Mouse (Mus musculus): ENCODE data around the gene Gpr18.

- TF ChIP-seq POLR2A (IDR thresholded peaks at IDR 0.05; ENCODE audit: borderline replicate concordance, extremely low read depth, insufficient read depth, insufficient read length, poor library complexity, severe bottlenecking) (no peak), CTCF (IDR thresholded peaks at IDR 0.05; ENCODE audit: borderline replicate concordance, extremely low read depth, insufficient read depth, insufficient read length) (no peak)
Observed at GRCm38 (mm10) chr14:121904754-121905153, 10.8 kb downstream of the Gpr18 start.

Data from brain, embryonic 14.5 days (tissue).